Mouse (Mus musculus): ENCODE data around the gene Tom1l2. TPM values are rescaled to one million over a fixed set of nuclear protein-coding genes. Genes with fewer than 3 reads are reported as not detected.

Tom1l2 gene
- total and polyA plus RNA-seq, 2 experiments from 2014 or later: 49.4 to 120 TPM

DNA sequence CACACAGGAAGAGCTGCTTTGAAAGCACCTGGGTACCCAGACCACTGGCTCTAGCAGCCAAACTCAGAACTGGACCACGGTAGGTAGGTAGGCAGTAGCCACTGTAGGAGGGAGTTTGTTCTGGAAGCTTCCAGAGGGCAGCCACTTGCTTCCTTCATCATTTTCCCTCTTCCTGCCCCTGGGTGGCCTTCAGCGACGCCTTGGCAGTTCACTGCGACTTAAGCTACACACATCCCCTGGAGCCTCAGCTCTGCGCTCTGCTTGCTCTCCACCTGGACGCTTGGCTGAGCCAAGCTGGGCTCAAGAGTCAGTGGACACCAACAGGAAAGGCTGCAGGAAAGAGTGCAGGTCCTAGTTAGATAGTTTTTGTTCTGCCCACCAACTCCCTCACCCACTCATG lies 174.7 kb downstream of the Tom1l2 start:
- 40% methylated on average over 6 of the region's 6 CpGs for WGBS
- Histone ChIP-seq H3K9ac (replicated peaks; ENCODE audit: low read length, poor library complexity, severe bottlenecking) (peak overlapping the region; percentile 91; the same call in 1 of the 2 replicates), H3K9me3 (ENCODE audit: low read length) (no peaks in the 10 kb centered on the region), H3K4me3 (ENCODE audit: low read depth, low read length) (peak overlapping the region; percentile 63), H3K27ac (ENCODE audit: low read depth, low read length) (peak overlapping the region; percentile 99), H3K36me3 (ENCODE audit: insufficient read depth, low read length) (peaks cover 2% of the 10 kb centered on the region; the same call in 1 of the 2 replicates), H3K4me2 (ENCODE audit: low read depth, low read length, poor library complexity, severe bottlenecking) (peak overlapping the region; percentile 94), H3K27me3 (ENCODE audit: insufficient read depth, low read length) (no peaks in the 10 kb centered on the region), H3K4me1 (ENCODE audit: insufficient read depth, low read length) (peaks cover 33% of the 10 kb centered on the region; the same call in 1 of the 2 replicates)
- TF ChIP-seq CTCF (IDR thresholded peaks at IDR 0.05): no peak
- DNase-seq (ENCODE audit: low spot score) (no peak), ATAC-seq (ENCODE audit: low FRiP score) (no peak)

DNA sequence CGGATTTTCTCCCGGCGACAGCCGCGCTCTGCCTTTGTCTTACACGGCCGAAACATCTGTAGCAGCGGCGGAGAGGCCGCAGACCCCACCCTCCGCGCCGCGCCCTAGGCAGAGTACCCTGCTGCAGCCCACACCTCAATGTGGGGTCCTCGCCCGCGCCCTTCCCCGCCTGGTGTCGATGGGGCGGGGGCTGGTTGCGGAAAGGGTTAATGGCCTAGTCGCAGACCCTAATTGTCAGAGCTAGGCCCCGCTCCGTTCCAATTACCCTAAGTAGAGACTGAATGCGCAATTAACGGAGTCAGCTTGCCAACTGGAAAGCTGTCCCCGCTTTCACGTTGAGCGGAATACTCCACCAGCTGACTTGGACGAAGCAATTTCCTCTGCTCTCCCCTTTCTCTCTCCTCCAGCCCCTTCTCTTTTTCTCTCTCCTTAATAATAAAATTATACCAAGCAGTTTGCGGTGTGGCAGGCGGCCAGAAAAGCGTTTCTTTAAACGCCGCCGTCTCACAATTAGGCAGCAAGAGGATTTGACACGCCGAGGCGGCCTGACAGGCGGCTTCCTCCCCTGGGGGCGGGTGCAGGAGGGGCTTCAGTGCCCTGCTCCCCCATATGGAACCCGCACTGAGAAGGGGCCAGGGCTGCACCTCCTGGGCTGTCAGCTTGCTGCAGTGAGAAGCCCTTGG lies 175.6 kb downstream of the Tom1l2 start:
- peak; percentile 45; the same call in 1 of the 2 replicates for ATAC-seq (ENCODE audit: low FRiP score)
- H3K9me3 ChIP-seq (ENCODE audit: low read length): no peaks in the 10 kb centered on the region
- peaks cover 2% of the 10 kb centered on the region; the same call in 1 of the 2 replicates for H3K36me3 ChIP-seq (ENCODE audit: insufficient read depth, low read length)
- TF ChIP-seq CTCF (IDR thresholded peaks at IDR 0.05): no peak
- peak overlapping the region; percentile 63 for H3K4me3 ChIP-seq (ENCODE audit: low read depth, low read length)
- WGBS: 2% methylated on average over 40 of the region's 42 CpGs
- H3K4me1 ChIP-seq (ENCODE audit: insufficient read depth, low read length): peaks cover 24% of the 10 kb centered on the region; the same call in 1 of the 2 replicates
- H3K9ac ChIP-seq (replicated peaks; ENCODE audit: low read length, poor library complexity, severe bottlenecking): peak overlapping the region; percentile 91
- peak overlapping the region; percentile 94 for H3K4me2 ChIP-seq (ENCODE audit: low read depth, low read length, poor library complexity, severe bottlenecking)
- peak overlapping the region; percentile 99 for H3K27ac ChIP-seq (ENCODE audit: low read depth, low read length)
- H3K27me3 ChIP-seq (ENCODE audit: insufficient read depth, low read length): no peaks in the 10 kb centered on the region
- DNase-seq (ENCODE audit: low spot score): peak; percentile 91

Small RNAs within 50 kb of the gene (microRNA-seq; reads per million reads assigned to microRNA genes)
- not detected for gene Gm27711 (ENCODE audit: borderline number of aligned reads)
- gene Mir6921 (ENCODE audit: borderline number of aligned reads): not detected
- gene Mir6922 (ENCODE audit: borderline number of aligned reads): not detected

Other genes with a start within 250 kb of the Tom1l2 start
- gene Rai1, start 247.9 kb downstream of the Tom1l2 start, total RNA-seq (2014; rRNA removed): 50.7 and 66.8 TPM in 2 replicates
- 20.1 and 22.0 TPM in 2 replicates for gene Rai1, start 247.9 kb downstream of the Tom1l2 start, polyA plus RNA-seq (2015; fragmentation: Nextera tagmentation; extraction: Ambion mirVana)
- 77.1 and 96.5 TPM in 2 replicates for gene Srebf1, start 130.3 kb downstream of the Tom1l2 start, total RNA-seq (2014; rRNA removed)
- 34.5 and 38.1 TPM in 2 replicates for gene Srebf1, start 130.3 kb downstream of the Tom1l2 start, polyA plus RNA-seq (2015; fragmentation: Nextera tagmentation; extraction: Ambion mirVana)
- 9.2 and 14.1 TPM in 2 replicates for gene Drc3, start 424 bp upstream of the Tom1l2 start, total RNA-seq (2014; rRNA removed)
- 7.1 and 8.6 TPM in 2 replicates for gene Drc3, start 424 bp upstream of the Tom1l2 start, polyA plus RNA-seq (2015; fragmentation: Nextera tagmentation; extraction: Ambion mirVana)
- gene Gid4, start 64.2 kb upstream of the Tom1l2 start, total RNA-seq (2014; rRNA removed): 32.2 and 33.0 TPM in 2 replicates
- 19.2 and 20.1 TPM in 2 replicates for gene Gid4, start 64.2 kb upstream of the Tom1l2 start, polyA plus RNA-seq (2015; fragmentation: Nextera tagmentation; extraction: Ambion mirVana)
- gene Atpaf2, start 65.6 kb upstream of the Tom1l2 start, total RNA-seq (2014; rRNA removed): 34.8 and 42.3 TPM in 2 replicates
- gene Atpaf2, start 65.6 kb upstream of the Tom1l2 start, polyA plus RNA-seq (2015; fragmentation: Nextera tagmentation; extraction: Ambion mirVana): 47.9 and 48.1 TPM in 2 replicates
- gene Drg2, start 101.7 kb upstream of the Tom1l2 start, total RNA-seq (2014; rRNA removed): 88.6 and 92.6 TPM in 2 replicates
- 83.1 and 87.8 TPM in 2 replicates for gene Drg2, start 101.7 kb upstream of the Tom1l2 start, polyA plus RNA-seq (2015; fragmentation: Nextera tagmentation; extraction: Ambion mirVana)
- gene Myo15, start 116.4 kb upstream of the Tom1l2 start, total RNA-seq (2014; rRNA removed): 0.14 and 0.22 TPM in 2 replicates
- gene Myo15, start 116.4 kb upstream of the Tom1l2 start, polyA plus RNA-seq (2015; fragmentation: Nextera tagmentation; extraction: Ambion mirVana): 0.23 and 0.52 TPM in 2 replicates
- 32.0 and 34.0 TPM in 2 replicates for gene Alkbh5, start 183.5 kb upstream of the Tom1l2 start, total RNA-seq (2014; rRNA removed)
- gene Alkbh5, start 183.5 kb upstream of the Tom1l2 start, polyA plus RNA-seq (2015; fragmentation: Nextera tagmentation; extraction: Ambion mirVana): 18.4 and 23.1 TPM in 2 replicates

All from midbrain, postnatal 0 days (tissue).